Mouse (Mus musculus): ENCODE data around the gene Olfr339. TPM values are rescaled to one million over a fixed set of nuclear protein-coding genes. Genes with fewer than 3 reads are reported as not detected.
"Not testable (repeated sequence)": the region's sequence is repeated elsewhere in the genome, so short reads cannot be mapped to it uniquely, and the experiment has no call there.

The Olfr339 gene
- polyA plus RNA-seq (2016; fragmentation: Nextera tagmentation; extraction: Ambion mirVana): not detected in 2 replicates

DNA sequence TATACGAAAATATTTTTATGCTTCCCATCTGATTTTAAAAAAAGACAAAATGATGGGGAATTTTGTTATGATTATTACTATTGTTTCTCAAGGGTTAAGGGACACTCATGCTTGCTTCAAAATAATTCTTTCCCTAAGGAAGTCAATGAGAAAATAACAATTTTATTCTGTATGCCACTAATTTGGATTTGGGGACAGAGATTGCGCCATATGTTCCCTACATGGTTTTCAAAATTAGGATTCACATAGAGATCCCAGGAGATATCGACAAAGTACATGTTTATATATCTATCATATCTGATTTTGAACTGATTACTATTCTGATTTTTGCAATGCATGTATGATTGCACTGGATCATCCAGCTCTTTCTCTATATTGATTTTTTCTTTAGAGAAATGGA, at the start of gene Olfr339:
TSS of gene Olfr339 (plus strand) at position 301 of the 400 bp plus-strand sequence.
- no peak within 1 kb of the TSS for H3K4me3 ChIP-seq
- no peak within 1 kb of the TSS for H3K27ac ChIP-seq
- no peaks in the 10 kb centered on the region for H3K36me3 ChIP-seq
- H3K4me1 ChIP-seq: no peaks in the 10 kb centered on the region
- no peaks in the 10 kb centered on the region for H3K27me3 ChIP-seq (ENCODE audit: low read depth, poor library complexity, severe bottlenecking)
- WGBS: 90% methylated on average over 3 of the region's 3 CpGs
- H3K9me3 ChIP-seq (replicated peaks): no peaks in the 10 kb centered on the region
- DNase-seq (ENCODE audit: low spot score): no peak

GRCm38 (mm10) chr2:36373219-36373618, 45.5 kb upstream of the Olfr339 start, which contains the start of gene Olfr338:
Gene Olfr338 (plus strand): TSS chr2:36373519.
- Histone ChIP-seq H3K27ac (no peak within 1 kb of the TSS), H3K4me1 (no peaks in the 10 kb centered on the region), H3K4me3 (no peak within 1 kb of the TSS), H3K27me3 (ENCODE audit: low read depth, poor library complexity, severe bottlenecking) (no peaks in the 10 kb centered on the region), H3K36me3 (no peaks in the 10 kb centered on the region), H3K9me3 (replicated peaks) (no peaks in the 10 kb centered on the region)
- DNase-seq (ENCODE audit: low spot score): no peak

GRCm38 (mm10) chr2:36415174-36415573, 3.6 kb upstream of the Olfr339 start:
- not testable (repeated sequence) for DNase-seq (ENCODE audit: low spot score); H3K9me3 ChIP-seq (replicated peaks); H3K4me1 ChIP-seq; H3K27me3 ChIP-seq (ENCODE audit: low read depth, poor library complexity, severe bottlenecking); H3K4me3 ChIP-seq; H3K36me3 ChIP-seq; H3K27ac ChIP-seq
- 93% methylated on average over 3 of the region's 3 CpGs for WGBS

- H3K4me1 ChIP-seq; DNase-seq (ENCODE audit: low spot score); H3K27me3 ChIP-seq (ENCODE audit: low read depth, poor library complexity, severe bottlenecking); H3K36me3 ChIP-seq; H3K27ac ChIP-seq; H3K4me3 ChIP-seq; H3K9me3 ChIP-seq (replicated peaks): not testable (repeated sequence)
- 91% methylated on average over 7 of the region's 7 CpGs for WGBS
Observed at GRCm38 (mm10) chr2:36415591-36415990, 3.2 kb upstream of the Olfr339 start.

GRCm38 (mm10) chr2:36452287-36452686, 33.5 kb downstream of the Olfr339 start, which contains the start of gene Olfr340:
Gene Olfr340 (plus strand): TSS chr2:36452587.
- Histone ChIP-seq H3K4me1 (no peaks in the 10 kb centered on the region), H3K36me3 (no peaks in the 10 kb centered on the region), H3K27ac (no peak within 1 kb of the TSS), H3K4me3 (no peak within 1 kb of the TSS), H3K9me3 (replicated peaks) (peaks cover 3% of the 10 kb centered on the region; the same call in 1 of the 2 replicates), H3K27me3 (ENCODE audit: low read depth, poor library complexity, severe bottlenecking) (no peaks in the 10 kb centered on the region)
- no peak for DNase-seq (ENCODE audit: low spot score)
- WGBS: 64% methylated on average over 1 of the region's 1 CpGs

GRCm38 (mm10) chr2:36473634-36474033, 54.9 kb downstream of the Olfr339 start:
- DNase-seq (ENCODE audit: low spot score): no peak
- Histone ChIP-seq H3K36me3 (no peaks in the 10 kb centered on the region), H3K9me3 (replicated peaks) (peaks cover 6% of the 10 kb centered on the region; the same call in 1 of the 2 replicates)

More at GRCm38 (mm10) chr2:36473634-36474033, 54.9 kb downstream of the Olfr339 start:
- Histone ChIP-seq H3K4me1 (no peaks in the 10 kb centered on the region), H3K4me3 (no peak overlapping the region), H3K27me3 (ENCODE audit: low read depth, poor library complexity, severe bottlenecking) (no peaks in the 10 kb centered on the region), H3K27ac (no peak overlapping the region)

Other genes with a start within 250 kb of the Olfr339 start
- 2.9 and 3.3 TPM in 2 replicates for gene Ptgs1, start 188.5 kb upstream of the Olfr339 start, polyA plus RNA-seq (2016; fragmentation: Nextera tagmentation; extraction: Ambion mirVana)
- gene Olfr338, start 45.4 kb upstream of the Olfr339 start, polyA plus RNA-seq (2016; fragmentation: Nextera tagmentation; extraction: Ambion mirVana): 0.03 TPM in 1 of 2 replicates, not detected in the other
- not detected in 2 replicates for gene Olfr340, start 33.6 kb downstream of the Olfr339 start, polyA plus RNA-seq (2016; fragmentation: Nextera tagmentation; extraction: Ambion mirVana)
- not detected in 2 replicates for gene Olfr341, start 63.5 kb downstream of the Olfr339 start, polyA plus RNA-seq (2016; fragmentation: Nextera tagmentation; extraction: Ambion mirVana)
- gene Olfr342, start 106.1 kb downstream of the Olfr339 start, polyA plus RNA-seq (2016; fragmentation: Nextera tagmentation; extraction: Ambion mirVana): not detected in 2 replicates
- gene Olfr344, start 147.7 kb downstream of the Olfr339 start, polyA plus RNA-seq (2016; fragmentation: Nextera tagmentation; extraction: Ambion mirVana): not detected in 2 replicates
- not detected in 2 replicates for gene Olfr345, start 221.1 kb downstream of the Olfr339 start, polyA plus RNA-seq (2016; fragmentation: Nextera tagmentation; extraction: Ambion mirVana)